Mouse (Mus musculus): ENCODE measurements around the gene Tcte2.

- TF ChIP-seq CTCF (IDR thresholded peaks at IDR 0.05) (no peak), EP300 (IDR thresholded peaks at IDR 0.05) (no peak)
Measured at GRCm38 (mm10) chr17:13687086-13687485, 74.5 kb downstream of the Tcte2 start.
